Mouse (Mus musculus): Measurements from ENCODE around the gene Krtap13-1.
"Not testable (repeated sequence)": the region's sequence is repeated elsewhere in the genome, so short reads cannot be mapped to it uniquely, and the experiment has no call there.

The Krtap13-1 gene

DNA sequence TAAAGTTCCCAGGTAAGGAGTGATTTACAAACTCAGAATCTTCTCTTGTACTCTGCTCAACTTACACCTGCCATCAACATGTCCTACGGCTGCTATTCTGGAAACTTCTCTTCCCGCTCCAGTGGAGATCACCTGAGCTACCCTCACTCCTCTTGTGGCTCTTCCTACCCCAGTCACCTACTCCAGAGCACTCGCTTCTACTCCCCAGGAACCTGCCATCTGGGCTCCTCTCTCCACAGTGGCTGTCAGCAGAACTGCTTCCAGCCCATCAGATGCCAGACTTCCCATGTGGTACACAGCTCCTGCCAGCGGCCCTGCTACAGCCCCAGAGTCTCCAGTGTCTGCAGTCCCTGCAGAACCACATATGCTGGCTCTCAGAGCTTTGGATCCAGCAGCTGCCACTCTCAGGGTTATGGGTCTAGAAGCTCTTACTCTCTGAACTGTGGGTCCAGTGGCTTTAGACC, at the start of gene Krtap13-1:
Gene Krtap13-1 (plus strand): TSS at position 51 of the 464 bp plus-strand sequence.
- no peak for DNase-seq

DNA sequence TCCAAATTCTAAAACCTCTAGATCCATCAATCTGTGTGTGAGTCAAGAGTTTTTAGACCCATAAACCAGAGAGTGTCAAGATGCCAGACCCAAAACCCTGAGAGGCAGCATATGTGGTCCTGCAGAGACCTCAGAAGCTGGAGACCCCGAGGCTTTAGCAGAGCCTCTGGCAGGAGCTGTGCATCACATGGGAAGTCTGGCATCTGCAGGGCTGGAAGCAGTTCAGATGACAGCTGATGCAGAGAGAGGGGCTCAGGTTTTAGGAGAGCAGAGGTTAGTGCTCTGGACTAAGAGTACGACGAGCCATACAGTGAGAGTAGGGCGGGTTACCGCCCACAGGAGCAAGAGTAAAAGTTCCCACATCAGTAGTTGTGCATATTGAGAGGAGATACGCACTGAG, 49.6 kb upstream of the Krtap13-1 start:
- no peak for DNase-seq

DNA sequence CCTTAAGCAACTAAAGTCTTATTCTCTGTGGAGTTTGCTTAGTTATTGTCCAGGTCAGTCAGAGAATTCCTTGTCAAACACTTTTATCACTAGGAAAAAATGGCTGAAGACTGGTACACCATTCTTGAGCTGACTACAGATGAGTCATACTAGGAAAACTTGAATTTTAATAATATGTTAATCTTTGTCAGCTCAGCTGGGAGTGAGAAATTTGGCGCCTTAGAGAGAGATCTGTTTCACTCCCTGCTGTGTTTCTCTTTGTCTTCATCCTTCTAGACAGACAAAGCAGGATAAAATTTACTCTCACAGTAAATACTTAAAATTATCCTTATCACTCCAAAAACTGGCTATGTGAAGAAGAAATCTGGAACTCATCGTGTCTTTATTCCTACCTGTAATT, 47.4 kb upstream of the Krtap13-1 start:
- no peak for DNase-seq

- no peak for DNase-seq
These were observed 32.4 kb upstream of the Krtap13-1 start for GRCm38 (mm10) chr16:88696256-88696655.

GRCm38 (mm10) chr16:88701072-88701864, 27.4 kb upstream of the Krtap13-1 start:
- no peak for DNase-seq

DNA sequence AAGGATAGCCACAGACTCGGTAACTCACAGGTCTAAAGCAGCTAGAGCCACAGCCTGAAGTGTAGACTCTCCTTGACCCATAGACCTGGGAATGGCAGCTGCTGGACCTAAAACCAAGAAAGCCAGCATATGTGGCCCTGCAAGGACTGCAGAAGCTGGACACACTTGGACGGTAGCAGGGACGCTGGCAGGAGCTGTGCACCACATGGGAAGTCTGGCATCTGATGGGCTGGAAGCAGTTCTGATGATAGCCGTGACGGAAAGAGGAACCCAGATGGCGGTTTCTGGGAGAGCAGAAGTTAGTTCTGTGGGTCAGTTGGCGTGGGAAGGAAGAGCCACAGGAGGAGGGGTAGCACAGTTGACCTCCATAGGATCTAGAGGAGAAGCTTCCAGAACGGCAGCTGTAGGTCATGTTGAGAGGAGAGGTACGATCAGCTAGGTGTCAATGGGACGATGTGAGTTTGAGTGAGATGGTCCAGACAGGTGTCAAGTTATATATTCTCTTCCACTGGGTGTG, 21.1 kb upstream of the Krtap13-1 start, which contains the start of gene 2310061N02Rik:
Gene 2310061N02Rik (minus strand): TSS at position 467 of the 517 bp plus-strand sequence.
- DNase-seq, result no peak

- DNase-seq, result no peak
These were observed 17.9 kb upstream of the Krtap13-1 start for GRCm38 (mm10) chr16:88710757-88711156.

DNA sequence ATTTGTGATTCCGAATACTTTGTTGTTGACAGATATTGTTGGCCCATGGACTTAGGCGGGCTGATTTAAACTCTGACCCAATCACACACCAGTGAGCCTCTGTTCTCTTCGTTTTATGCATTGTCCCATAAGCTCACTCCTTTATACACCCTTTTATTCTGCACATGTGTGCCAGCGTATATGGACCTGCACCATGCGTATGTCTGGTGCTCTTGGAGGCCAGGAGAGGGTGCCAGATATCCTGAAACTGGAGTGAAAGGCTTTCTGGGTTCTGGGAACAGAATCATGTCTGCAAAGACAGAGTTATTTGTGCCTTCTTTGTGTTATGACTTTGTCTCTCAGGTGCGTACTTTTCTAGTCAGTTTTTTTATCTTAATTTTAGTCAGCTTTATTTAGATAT, 17.4 kb upstream of the Krtap13-1 start:
- DNase-seq, result no peak

GRCm38 (mm10) chr16:88716549-88716948, 12.1 kb upstream of the Krtap13-1 start:
- no peak for DNase-seq

GRCm38 (mm10) chr16:88720031-88720430, 8.6 kb upstream of the Krtap13-1 start:
- DNase-seq, result no peak

- DNase-seq, result no peak
These were observed 6.7 kb downstream of the Krtap13-1 start for GRCm38 (mm10) chr16:88735391-88735790.

GRCm38 (mm10) chr16:88744750-88745340, 16.2 kb downstream of the Krtap13-1 start:
- no peak for DNase-seq

GRCm38 (mm10) chr16:88747943-88748342, 19.3 kb downstream of the Krtap13-1 start:
- no peak for DNase-seq

DNA sequence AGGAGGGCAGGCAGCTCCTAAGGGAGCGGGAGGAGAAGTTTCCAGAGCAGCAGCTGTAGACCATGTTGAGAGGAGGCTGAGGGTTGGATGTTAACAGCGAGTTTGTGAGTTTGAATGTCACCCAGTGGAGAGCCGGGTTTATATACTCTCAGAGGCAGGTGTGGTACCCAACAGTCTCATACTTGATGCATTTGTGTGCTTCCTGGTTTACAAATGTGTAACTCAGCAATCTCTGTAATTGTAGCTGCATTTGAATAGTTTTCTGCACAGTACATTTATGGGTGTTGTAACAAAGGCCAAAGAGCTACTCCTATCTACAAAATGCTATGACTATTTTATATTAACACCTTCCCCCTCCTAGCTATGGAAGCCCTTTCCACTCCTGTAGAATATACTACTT, 22.9 kb downstream of the Krtap13-1 start, which contains the start of gene Krtap13:
Gene Krtap13 (minus strand): TSS at position 101 of the 400 bp plus-strand sequence.
- DNase-seq, result not testable (repeated sequence)

- not testable (repeated sequence) for DNase-seq
These were observed 29.9 kb downstream of the Krtap13-1 start, which contains the start of gene 2310034C09Rik for GRCm38 (mm10) chr16:88758547-88758946. Gene 2310034C09Rik, plus strand, starts transcription at chr16:88758847.

- DNase-seq, result no peak
These were observed 45.4 kb downstream of the Krtap13-1 start, which contains the start of gene 2310057N15Rik for GRCm38 (mm10) chr16:88774106-88774505. Gene 2310057N15Rik, minus strand, starts transcription at chr16:88774206.

- DNase-seq, result no peak
These were observed 48.9 kb downstream of the Krtap13-1 start, which contains the start of gene Gm5965 for GRCm38 (mm10) chr16:88777596-88777995. Gene Gm5965, plus strand, starts transcription at chr16:88777896.

Data from kidney, postnatal 10 days (tissue).